Mouse (Mus musculus): Measurements from ENCODE around the gene Aox2. TPM values are rescaled to one million over a fixed set of nuclear protein-coding genes. Genes with fewer than 3 reads are reported as not detected.

Aox2 gene
- polyA plus RNA-seq, 1 experiment from 2014 or later, result not detected

GRCm38 (mm10) chr1:58308594-58308993 lies 30.5 kb downstream of the Aox2 start:
- no peak overlapping the region for H3K4me2 ChIP-seq
- 82% methylated on average over 8 of the region's 8 CpGs for WGBS
- no peaks in the 10 kb centered on the region for H3K4me1 ChIP-seq (replicated peaks; ENCODE audit: control insufficient read depth, insufficient read depth, low read length)
- no peak overlapping the region for H3K27ac ChIP-seq (ENCODE audit: low read depth, low read length)
- H3K36me3 ChIP-seq (ENCODE audit: control insufficient read depth, insufficient read depth, low read length), result no peaks in the 10 kb centered on the region
- H3K27me3 ChIP-seq (replicated peaks; ENCODE audit: control insufficient read depth, insufficient read depth, low read length), result no peaks in the 10 kb centered on the region
- no peak overlapping the region for H3K4me3 ChIP-seq (ENCODE audit: low read depth, low read length)
- no peak overlapping the region for H3K9ac ChIP-seq (ENCODE audit: low read depth, low read length)
- no peak for DNase-seq (ENCODE audit: low spot score)
- H3K9me3 ChIP-seq (ENCODE audit: control insufficient read depth, low read length), result no peaks in the 10 kb centered on the region
- ATAC-seq (replicated peaks; ENCODE audit: low FRiP score), result no peak

GRCm38 (mm10) chr1:58309853-58310252 lies 31.7 kb downstream of the Aox2 start:
- Histone ChIP-seq H3K36me3 (ENCODE audit: control insufficient read depth, insufficient read depth, low read length) (no peaks in the 10 kb centered on the region), H3K4me1 (replicated peaks; ENCODE audit: control insufficient read depth, insufficient read depth, low read length) (no peaks in the 10 kb centered on the region), H3K27me3 (replicated peaks; ENCODE audit: control insufficient read depth, insufficient read depth, low read length) (no peaks in the 10 kb centered on the region), H3K27ac (ENCODE audit: low read depth, low read length) (no peak overlapping the region), H3K4me3 (ENCODE audit: low read depth, low read length) (no peak overlapping the region), H3K9ac (ENCODE audit: low read depth, low read length) (no peak overlapping the region), H3K4me2 (no peak overlapping the region), H3K9me3 (ENCODE audit: control insufficient read depth, low read length) (no peaks in the 10 kb centered on the region)
- DNase-seq (ENCODE audit: low spot score) (no peak), ATAC-seq (replicated peaks; ENCODE audit: low FRiP score) (no peak)
- 64% methylated on average over 4 of the region's 4 CpGs for WGBS

GRCm38 (mm10) chr1:58311221-58311864 lies 33.2 kb downstream of the Aox2 start:
- DNase-seq (ENCODE audit: low spot score) (no peak), ATAC-seq (replicated peaks; ENCODE audit: low FRiP score) (no peak)
- H3K27me3 ChIP-seq (replicated peaks; ENCODE audit: control insufficient read depth, insufficient read depth, low read length), result no peaks in the 10 kb centered on the region
- H3K4me2 ChIP-seq, result no peak overlapping the region
- H3K9me3 ChIP-seq (ENCODE audit: control insufficient read depth, low read length), result no peaks in the 10 kb centered on the region
- no peaks in the 10 kb centered on the region for H3K4me1 ChIP-seq (replicated peaks; ENCODE audit: control insufficient read depth, insufficient read depth, low read length)
- no peak overlapping the region for H3K27ac ChIP-seq (ENCODE audit: low read depth, low read length)
- H3K4me3 ChIP-seq (ENCODE audit: low read depth, low read length), result no peak overlapping the region
- H3K36me3 ChIP-seq (ENCODE audit: control insufficient read depth, insufficient read depth, low read length), result no peaks in the 10 kb centered on the region
- WGBS, result 74% methylated on average over 7 of the region's 7 CpGs
- H3K9ac ChIP-seq (ENCODE audit: low read depth, low read length), result no peak overlapping the region

- no peaks in the 10 kb centered on the region for H3K4me1 ChIP-seq (replicated peaks; ENCODE audit: control insufficient read depth, insufficient read depth, low read length)
- H3K4me2 ChIP-seq, result no peak overlapping the region
- no peaks in the 10 kb centered on the region for H3K27me3 ChIP-seq (replicated peaks; ENCODE audit: control insufficient read depth, insufficient read depth, low read length)
- DNase-seq (ENCODE audit: low spot score) (no peak), ATAC-seq (replicated peaks; ENCODE audit: low FRiP score) (no peak)
- no peak overlapping the region for H3K4me3 ChIP-seq (ENCODE audit: low read depth, low read length)
- no peaks in the 10 kb centered on the region for H3K36me3 ChIP-seq (ENCODE audit: control insufficient read depth, insufficient read depth, low read length)
- H3K27ac ChIP-seq (ENCODE audit: low read depth, low read length), result no peak overlapping the region
- WGBS, result 88% methylated on average over 8 of the region's 8 CpGs
- no peak overlapping the region for H3K9ac ChIP-seq (ENCODE audit: low read depth, low read length)
- no peaks in the 10 kb centered on the region for H3K9me3 ChIP-seq (ENCODE audit: control insufficient read depth, low read length)
These were observed 35.0 kb downstream of the Aox2 start for GRCm38 (mm10) chr1:58313173-58313572.

- no peaks in the 10 kb centered on the region for H3K36me3 ChIP-seq (ENCODE audit: control insufficient read depth, insufficient read depth, low read length)
- no peak overlapping the region for H3K4me3 ChIP-seq (ENCODE audit: low read depth, low read length)
- H3K9me3 ChIP-seq (ENCODE audit: control insufficient read depth, low read length), result no peaks in the 10 kb centered on the region
- 70% methylated on average over 6 of the region's 6 CpGs for WGBS
- no peak for DNase-seq (ENCODE audit: low spot score)
- no peak overlapping the region for H3K27ac ChIP-seq (ENCODE audit: low read depth, low read length)
- H3K9ac ChIP-seq (ENCODE audit: low read depth, low read length), result no peak overlapping the region
- H3K4me1 ChIP-seq (replicated peaks; ENCODE audit: control insufficient read depth, insufficient read depth, low read length), result no peaks in the 10 kb centered on the region
- H3K27me3 ChIP-seq (replicated peaks; ENCODE audit: control insufficient read depth, insufficient read depth, low read length), result no peaks in the 10 kb centered on the region
- ATAC-seq (replicated peaks; ENCODE audit: low FRiP score), result no peak
- no peak overlapping the region for H3K4me2 ChIP-seq
These were observed 37.4 kb downstream of the Aox2 start for GRCm38 (mm10) chr1:58315532-58315931.

GRCm38 (mm10) chr1:58333222-58333621 lies 55.1 kb downstream of the Aox2 start:
- Histone ChIP-seq H3K27ac (ENCODE audit: low read depth, low read length) (no peak overlapping the region), H3K27me3 (replicated peaks; ENCODE audit: control insufficient read depth, insufficient read depth, low read length) (no peaks in the 10 kb centered on the region), H3K9me3 (ENCODE audit: control insufficient read depth, low read length) (no peaks in the 10 kb centered on the region), H3K36me3 (ENCODE audit: control insufficient read depth, insufficient read depth, low read length) (no peaks in the 10 kb centered on the region), H3K4me1 (replicated peaks; ENCODE audit: control insufficient read depth, insufficient read depth, low read length) (no peaks in the 10 kb centered on the region), H3K4me2 (peak overlapping the region; percentile 5; the same call in 1 of the 2 replicates), H3K9ac (ENCODE audit: low read depth, low read length) (no peak overlapping the region), H3K4me3 (ENCODE audit: low read depth, low read length) (no peak overlapping the region)
- no peak for ATAC-seq (replicated peaks; ENCODE audit: low FRiP score)
- DNase-seq (ENCODE audit: low spot score), result no peak
- 37% methylated on average over 4 of the region's 4 CpGs for WGBS

GRCm38 (mm10) chr1:58339901-58340300 lies 61.8 kb downstream of the Aox2 start:
- Histone ChIP-seq H3K9me3 (ENCODE audit: control insufficient read depth, low read length) (no peaks in the 10 kb centered on the region), H3K27me3 (replicated peaks; ENCODE audit: control insufficient read depth, insufficient read depth, low read length) (no peaks in the 10 kb centered on the region), H3K4me1 (replicated peaks; ENCODE audit: control insufficient read depth, insufficient read depth, low read length) (no peaks in the 10 kb centered on the region), H3K4me2 (no peak overlapping the region), H3K27ac (ENCODE audit: low read depth, low read length) (no peak overlapping the region), H3K36me3 (ENCODE audit: control insufficient read depth, insufficient read depth, low read length) (no peaks in the 10 kb centered on the region), H3K4me3 (ENCODE audit: low read depth, low read length) (no peak overlapping the region), H3K9ac (ENCODE audit: low read depth, low read length) (no peak overlapping the region)
- ATAC-seq (replicated peaks; ENCODE audit: low FRiP score), result no peak
- 57% methylated on average over 1 of the region's 1 CpGs for WGBS
- DNase-seq (ENCODE audit: low spot score), result no peak

- whole genome bisulfite sequencing, result 21% methylated on average over 7 of the region's 7 CpGs
- Histone ChIP-seq H3K27me3 (replicated peaks; ENCODE audit: control insufficient read depth, insufficient read depth, low read length) (no peaks in the 10 kb centered on the region), H3K4me2 (no peak overlapping the region), H3K4me1 (replicated peaks; ENCODE audit: control insufficient read depth, insufficient read depth, low read length) (no peaks in the 10 kb centered on the region), H3K27ac (ENCODE audit: low read depth, low read length) (no peak overlapping the region), H3K9ac (ENCODE audit: low read depth, low read length) (no peak overlapping the region), H3K9me3 (ENCODE audit: control insufficient read depth, low read length) (no peaks in the 10 kb centered on the region), H3K4me3 (ENCODE audit: low read depth, low read length) (no peak overlapping the region), H3K36me3 (ENCODE audit: control insufficient read depth, insufficient read depth, low read length) (no peaks in the 10 kb centered on the region)
- ATAC-seq (replicated peaks; ENCODE audit: low FRiP score), result no peak
- no peak for DNase-seq (ENCODE audit: low spot score)
These were observed 63.5 kb downstream of the Aox2 start for GRCm38 (mm10) chr1:58341576-58341975.

- no peak overlapping the region for H3K4me2 ChIP-seq
- no peak overlapping the region for H3K4me3 ChIP-seq (ENCODE audit: low read depth, low read length)
- ATAC-seq (replicated peaks; ENCODE audit: low FRiP score), result no peak
- no peaks in the 10 kb centered on the region for H3K36me3 ChIP-seq (ENCODE audit: control insufficient read depth, insufficient read depth, low read length)
- H3K27ac ChIP-seq (ENCODE audit: low read depth, low read length), result no peak overlapping the region
- DNase-seq (ENCODE audit: low spot score), result no peak
- no peaks in the 10 kb centered on the region for H3K27me3 ChIP-seq (replicated peaks; ENCODE audit: control insufficient read depth, insufficient read depth, low read length)
- H3K9me3 ChIP-seq (ENCODE audit: control insufficient read depth, low read length), result no peaks in the 10 kb centered on the region
- no peaks in the 10 kb centered on the region for H3K4me1 ChIP-seq (replicated peaks; ENCODE audit: control insufficient read depth, insufficient read depth, low read length)
- H3K9ac ChIP-seq (ENCODE audit: low read depth, low read length), result no peak overlapping the region
- 68% methylated on average over 4 of the region's 4 CpGs for WGBS
These were observed 65.7 kb downstream of the Aox2 start for GRCm38 (mm10) chr1:58343861-58344260.
